Mouse (Mus musculus) c-Kit-positive CD71-negative TER-119-negative erythroid progenitor cells, embryonic 14.5 days (primary cell): ENCODE measurements around the gene Trir.
A peak's percentile ranks its signal among the peaks of the same experiment; 100 is the strongest.

Source experiments
- DNase-seq: peaks from one replicate; pipeline ENCODE4 v3.0.0-alpha.2; 2013; ENCODE audit warnings: low read depth

Trir gene

DNA sequence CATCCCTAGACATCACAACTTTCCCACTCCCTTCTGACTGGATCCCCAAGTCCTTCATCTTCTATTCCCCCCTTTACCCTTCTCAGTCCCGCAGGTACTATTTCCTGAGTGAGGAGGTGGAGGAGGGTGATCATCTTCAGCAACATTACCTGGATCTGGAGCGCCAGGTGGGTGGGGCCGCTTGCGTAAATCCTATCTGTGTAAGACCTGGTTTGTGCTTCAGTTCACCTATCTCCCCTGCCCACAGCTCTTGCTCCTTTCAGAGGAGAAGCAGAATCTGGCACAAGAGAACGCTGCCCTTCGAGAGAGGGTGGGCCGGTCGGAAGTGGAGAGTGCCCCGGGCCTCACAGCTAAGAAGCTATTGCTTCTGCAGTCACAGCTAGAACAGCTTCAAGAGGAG lies 32.2 kb upstream of the Trir start:
- no peak for DNase-seq

DNA sequence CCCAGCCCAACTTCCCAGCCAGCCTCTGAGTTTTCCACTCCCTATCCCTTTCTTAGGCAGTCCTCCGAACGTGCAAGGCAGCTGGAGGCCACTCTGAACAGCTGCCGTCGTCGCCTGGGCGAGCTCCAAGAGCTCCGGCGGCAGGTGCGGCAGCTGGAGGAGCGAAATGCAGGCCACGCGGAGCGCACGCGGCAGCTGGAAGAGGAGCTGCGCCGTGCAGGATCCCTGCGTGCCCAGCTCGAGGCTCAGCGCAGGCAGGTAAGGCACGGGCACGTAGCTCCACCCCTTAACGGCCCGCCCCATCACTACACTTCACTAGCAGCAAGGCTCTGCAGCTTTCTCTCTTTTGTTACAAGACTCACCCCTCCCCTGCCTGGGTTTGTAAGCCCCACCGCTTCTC lies 30.9 kb upstream of the Trir start:
- no peak for DNase-seq

DNA sequence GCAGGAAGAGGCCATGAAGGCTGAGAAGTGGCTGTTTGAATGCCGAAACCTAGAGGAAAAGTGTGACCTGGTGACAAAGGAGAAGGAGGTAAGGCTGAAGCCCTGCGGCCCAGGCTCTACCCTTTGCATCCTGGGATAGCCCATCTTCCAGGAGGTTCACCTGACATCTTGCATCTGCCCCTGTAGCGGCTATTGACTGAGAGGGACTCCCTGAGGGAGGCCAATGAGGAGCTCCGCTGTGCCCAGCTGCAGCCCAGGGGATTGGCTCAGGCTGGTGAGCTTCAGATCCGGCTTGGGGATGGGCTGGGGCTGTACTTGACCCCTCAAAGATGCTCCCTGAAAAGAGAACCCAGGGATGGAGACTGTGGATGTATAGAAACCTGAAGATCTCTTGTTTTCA lies 29.6 kb upstream of the Trir start:
- no peak for DNase-seq

DNA sequence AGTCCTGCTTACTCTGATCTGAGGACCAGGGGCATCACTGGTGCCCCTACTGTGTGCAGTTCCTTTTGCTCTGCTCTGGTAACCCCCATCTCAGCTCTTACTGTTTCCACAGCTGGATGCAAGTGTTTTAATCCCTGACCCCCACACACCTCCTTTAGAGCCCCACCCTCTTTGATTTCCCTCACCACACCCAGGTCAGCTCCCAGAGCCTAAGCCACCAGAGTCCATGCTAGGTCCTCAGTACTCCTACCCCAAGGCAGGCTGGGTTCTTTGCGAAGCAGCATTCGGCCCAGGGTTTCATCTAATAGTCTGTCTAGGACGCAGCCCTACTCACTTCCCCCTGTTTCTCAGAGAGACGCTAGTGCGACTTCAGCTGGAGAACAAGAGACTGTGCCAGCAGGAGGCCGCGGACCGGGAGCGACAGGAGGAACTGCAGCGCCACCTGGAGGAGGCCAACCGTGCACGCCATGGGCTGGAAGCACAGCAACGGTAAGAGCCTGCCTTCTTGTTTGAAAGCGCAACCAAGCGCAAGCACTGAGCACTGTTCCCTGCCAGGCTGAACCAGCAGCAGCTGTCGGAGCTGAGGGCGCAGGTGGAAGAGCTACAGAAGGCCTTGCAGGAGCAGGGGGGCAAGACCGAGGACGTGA lies 28.9 kb upstream of the Trir start:
- DNase-seq, result peak; percentile 87

DNA sequence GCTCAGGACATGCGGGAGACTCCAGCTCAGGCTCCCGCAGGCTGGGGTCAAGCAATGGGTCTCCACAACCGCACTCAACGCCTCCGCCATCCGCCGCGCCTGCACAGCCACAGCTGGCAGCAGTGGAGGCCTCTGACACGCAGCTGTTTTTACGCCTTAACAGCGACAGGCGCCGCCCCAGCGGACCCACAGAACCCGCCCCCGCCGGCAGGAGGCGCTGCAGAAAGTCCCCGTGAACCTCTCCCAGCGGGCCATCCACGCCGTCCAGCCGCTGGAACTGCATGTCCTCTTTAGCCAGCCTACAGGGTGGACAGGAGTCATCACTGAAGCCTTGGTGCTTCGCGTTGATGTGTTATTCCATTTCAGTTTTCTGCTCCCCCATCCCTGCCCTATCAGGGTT lies 18.9 kb upstream of the Trir start:
- DNase-seq, result no peak

GRCm38 (mm10) chr8:85011242-85011641 lies 15.4 kb upstream of the Trir start:
- DNase-seq, result no peak

- DNase-seq, result no peak
Measured at GRCm38 (mm10) chr8:85013230-85013840, 13.3 kb upstream of the Trir start.

GRCm38 (mm10) chr8:85014431-85014830 lies 12.2 kb upstream of the Trir start, which contains the start of gene Best2:
TSS of gene Best2 (minus strand) at chr8:85014531.
- DNase-seq, result no peak

DNA sequence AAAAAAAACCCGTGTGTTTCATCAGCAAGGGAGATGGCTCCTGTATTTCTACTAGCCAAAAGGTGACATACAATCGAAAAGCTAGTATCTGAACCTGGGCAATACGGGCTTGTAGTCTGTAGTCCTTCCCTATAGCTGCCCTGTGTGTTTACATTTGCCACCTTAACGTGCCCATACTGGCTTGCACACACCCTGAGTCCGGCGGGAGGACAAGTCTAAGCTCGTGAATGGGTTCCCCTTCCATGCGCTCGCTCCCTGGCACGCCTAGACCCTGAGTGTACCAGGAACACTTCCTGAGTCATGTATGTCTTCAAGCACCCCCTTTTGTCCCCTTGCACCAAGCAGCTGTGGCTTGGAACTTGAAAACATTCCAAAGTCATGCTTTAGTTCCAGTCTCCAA lies 9.9 kb upstream of the Trir start:
- DNase-seq, result no peak

DNA sequence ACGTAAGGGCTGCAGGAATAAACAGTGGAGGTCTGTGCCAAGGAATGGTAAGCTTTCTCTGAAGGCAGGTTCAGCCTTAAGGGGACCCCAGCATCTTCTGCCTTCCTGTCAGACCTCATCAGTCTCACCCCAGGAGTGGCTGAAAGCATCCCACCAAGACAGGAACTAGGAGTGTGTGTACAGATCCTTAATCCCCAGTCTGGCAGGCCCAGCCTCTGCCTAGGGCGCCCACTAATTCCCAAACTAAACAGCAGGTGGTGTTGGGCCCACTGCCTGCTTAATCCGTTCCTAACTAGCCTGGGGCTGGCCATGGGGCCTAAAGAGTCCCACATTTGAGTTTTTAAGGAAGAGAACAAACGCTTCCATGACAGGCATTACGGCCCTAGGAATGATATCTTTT lies 9.4 kb upstream of the Trir start:
- DNase-seq, result no peak

DNA sequence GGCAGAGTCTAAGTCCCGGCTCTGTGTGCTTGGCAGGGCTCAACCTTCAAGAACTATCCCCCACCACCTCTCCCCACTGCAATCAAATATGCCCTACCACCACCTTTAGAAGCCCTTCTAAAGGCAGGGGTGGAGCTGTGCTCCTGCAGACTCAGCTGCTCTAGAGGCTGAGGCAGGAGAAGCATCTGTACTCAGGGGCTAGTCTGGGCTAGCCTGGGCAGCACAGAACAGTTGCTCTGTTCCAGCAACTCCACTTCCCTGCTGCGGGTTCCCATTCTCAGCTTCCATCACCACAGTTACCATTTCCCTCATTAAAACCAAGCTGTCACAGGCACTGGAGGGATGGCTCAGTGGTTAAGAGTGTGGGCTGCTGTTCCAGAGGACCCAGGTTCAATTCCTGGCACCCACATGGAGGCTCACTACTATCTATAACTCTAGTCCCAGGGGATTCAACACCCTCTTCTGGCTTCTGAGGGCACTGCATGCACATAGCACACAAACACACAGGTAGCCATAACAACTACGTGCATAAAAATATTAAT lies 5.0 kb upstream of the Trir start:
- DNase-seq, result no peak

- DNase-seq, result no peak
Measured at GRCm38 (mm10) chr8:85023846-85024245, 2.8 kb upstream of the Trir start.

- peak; percentile 91 for DNase-seq
Measured at GRCm38 (mm10) chr8:85025098-85025932, 1.3 kb upstream of the Trir start, which contains the start of gene Asna1. TSS of gene Asna1 (minus strand) at chr8:85025281.

- DNase-seq, result no peak
Measured at GRCm38 (mm10) chr8:85027516-85027855, 863 bp downstream of the Trir start.

DNA sequence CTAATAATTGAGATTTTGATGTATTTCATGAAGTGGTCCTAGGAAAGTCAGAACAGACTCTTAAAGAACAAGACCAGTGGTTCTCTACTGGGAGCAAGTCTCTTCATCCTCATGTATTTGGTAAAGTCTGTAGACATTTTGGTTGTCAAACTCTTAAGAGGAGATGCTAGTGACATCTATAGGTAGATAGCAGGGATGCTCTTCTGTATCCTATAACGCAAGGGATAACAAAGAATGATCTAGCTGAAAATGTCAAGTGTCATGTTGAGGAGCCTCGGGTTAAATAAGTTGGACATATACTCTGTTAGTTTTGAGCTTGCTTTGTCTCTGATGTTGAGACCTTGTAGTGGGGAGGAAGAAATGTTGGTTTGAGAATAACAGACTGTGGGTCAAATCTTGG lies 1.3 kb downstream of the Trir start:
- no peak for DNase-seq

DNA sequence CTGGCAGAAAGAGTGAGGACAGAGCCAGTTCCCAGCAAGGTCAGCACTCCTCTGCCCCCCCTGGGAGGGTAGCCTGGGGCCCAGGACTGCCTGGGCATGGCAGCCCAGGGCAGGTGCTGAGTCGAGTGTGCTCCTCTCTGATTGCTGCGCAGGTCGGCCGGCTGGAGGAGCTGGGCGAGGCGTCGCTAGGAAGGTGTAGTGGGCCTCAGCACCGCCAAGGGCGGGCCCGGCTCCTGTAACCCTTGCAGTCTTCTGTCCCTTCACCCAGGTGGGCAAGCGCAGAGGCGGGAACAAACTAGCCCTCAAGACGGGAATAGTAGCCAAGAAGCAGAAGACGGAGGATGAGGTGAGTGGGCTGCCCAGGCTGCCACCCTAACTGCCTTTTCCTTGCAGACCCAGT lies 2.6 kb downstream of the Trir start:
- DNase-seq, result no peak

GRCm38 (mm10) chr8:85032622-85033311 lies 6.1 kb downstream of the Trir start:
- no peak for DNase-seq

DNA sequence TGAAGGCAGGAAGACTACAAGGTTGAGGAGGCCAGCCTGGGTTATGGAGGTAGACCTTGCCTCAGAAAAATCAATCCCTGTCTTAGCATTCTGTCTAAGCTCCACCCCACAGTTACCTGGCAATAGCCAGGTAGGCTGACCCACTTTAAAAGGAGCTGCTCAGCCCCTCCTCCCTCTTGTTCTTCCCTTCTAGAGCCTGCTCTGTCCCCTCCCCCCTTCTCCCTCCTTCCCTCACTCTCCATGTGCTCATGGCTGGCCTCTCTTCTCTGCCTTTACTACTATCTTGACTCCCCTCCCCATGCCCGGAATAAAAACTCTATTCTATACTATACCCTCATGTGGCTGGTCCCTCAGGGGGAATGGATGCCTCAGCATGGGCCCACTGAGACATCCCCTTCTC lies 7.2 kb downstream of the Trir start:
- no peak for DNase-seq

GRCm38 (mm10) chr8:85034764-85035163 lies 8.1 kb downstream of the Trir start:
- peak; percentile 85 for DNase-seq

DNA sequence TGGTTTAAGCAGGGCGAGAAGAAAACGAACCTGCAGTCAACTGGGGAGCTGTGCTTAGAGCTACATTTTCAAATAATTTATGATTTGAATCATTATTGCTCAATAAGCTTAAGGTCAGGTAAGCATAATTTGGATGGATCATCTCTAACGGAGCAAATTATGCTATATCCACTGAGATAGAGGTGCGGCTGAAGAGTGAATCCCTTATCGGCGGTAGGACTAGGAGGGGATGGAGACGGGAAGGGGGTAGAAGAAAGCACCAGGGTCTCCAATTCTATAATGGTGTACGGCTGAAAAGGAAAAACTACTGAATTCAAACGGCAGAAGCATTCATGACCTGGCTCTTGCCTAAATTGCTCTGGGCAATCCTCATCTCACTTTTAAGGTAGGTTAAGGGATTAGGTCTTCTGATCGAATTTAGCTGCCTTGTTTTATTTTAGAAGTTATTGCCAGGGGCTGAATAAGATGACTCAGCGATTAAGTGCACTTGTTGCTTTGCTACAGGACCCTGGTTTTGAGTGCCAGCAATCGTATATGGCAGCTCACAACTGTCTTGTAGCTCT lies 8.6 kb downstream of the Trir start:
- DNase-seq, result no peak

DNA sequence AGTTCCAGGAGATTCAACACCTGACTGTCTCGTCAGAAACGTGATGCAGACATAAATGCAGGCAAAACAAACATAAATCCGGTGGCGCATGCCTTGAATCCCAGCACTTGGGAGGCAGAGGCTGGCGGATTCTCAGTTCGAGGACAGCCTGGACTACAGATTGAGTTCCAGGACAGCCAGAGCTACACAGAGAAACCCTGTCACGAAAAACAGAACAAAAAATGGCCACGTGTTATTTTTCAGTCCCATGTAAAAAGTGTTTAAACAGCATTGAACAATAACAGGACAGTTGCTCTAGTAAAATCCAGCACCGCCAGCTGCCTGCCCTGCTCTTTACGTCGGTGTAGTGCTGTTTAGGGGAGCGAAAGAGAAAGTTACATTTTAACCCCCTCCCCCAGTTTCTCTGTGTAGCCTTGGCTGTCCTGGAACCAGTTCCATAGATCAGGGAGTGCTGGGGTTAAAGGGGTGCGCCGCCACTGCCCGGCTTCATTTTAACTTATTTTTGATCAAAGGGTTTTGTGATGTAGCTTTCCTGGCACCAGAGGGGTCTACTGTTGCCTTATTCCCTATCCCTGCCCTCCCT lies 9.2 kb downstream of the Trir start:
- no peak for DNase-seq

DNA sequence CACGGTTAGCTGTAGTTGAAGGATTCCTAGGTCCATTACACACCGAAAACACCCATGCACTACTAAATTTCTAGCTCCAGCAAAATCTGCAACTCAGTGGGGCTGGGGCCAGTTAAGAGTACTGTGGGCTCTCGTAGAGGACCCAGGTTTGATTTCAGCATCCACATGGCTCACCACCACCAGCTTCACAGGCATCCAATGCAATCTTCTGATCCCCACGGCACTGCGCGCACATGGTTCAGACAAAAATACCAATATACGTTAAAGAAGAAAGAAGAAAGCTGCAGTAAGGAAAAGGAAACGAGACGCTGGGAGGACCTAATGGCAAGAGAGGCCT lies 9.7 kb downstream of the Trir start:
- DNase-seq, result no peak
